Mouse (Mus musculus) myocyte (in vitro differentiated cells): ENCODE measurements around the gene Rpp40.

Experiments
- CEBPB ChIP-seq: IDR thresholded peaks from 2 replicates; pipeline ENCODE4 v1.6.1; 2011; ENCODE audit warnings: mild to moderate bottlenecking, moderate library complexity; ENCODE audit not compliant: poor library complexity, insufficient read depth, severe bottlenecking
- E2F4 ChIP-seq: IDR thresholded peaks from one replicate; pipeline ENCODE4 v1.6.1; 2011; ENCODE audit warnings: mild to moderate bottlenecking, control low read depth, moderate library complexity; ENCODE audit not compliant: insufficient read depth
- MAX ChIP-seq: IDR thresholded peaks from one replicate; pipeline ENCODE4 v1.6.1; 2011; ENCODE audit warnings: low read depth, mild to moderate bottlenecking, control low read depth
- MYOD1 ChIP-seq, 3 experiments: IDR thresholded peaks; one replicate each; pipeline ENCODE4 v1.6.1; 2011; ENCODE audit warnings: control low read depth in 2 of 3, low read depth in 2 of 3, mild to moderate bottlenecking in 2 of 3, moderate library complexity in 1 of 3; ENCODE audit not compliant: insufficient read length in 2 of 3, control insufficient read depth in 1 of 3
- MYOG ChIP-seq, 3 experiments: IDR thresholded peaks; one replicate each; pipeline ENCODE4 v1.6.1; 2011; ENCODE audit warnings: control low read depth in 2 of 3, low read depth in 2 of 3, mild to moderate bottlenecking in 2 of 3; ENCODE audit not compliant: insufficient read length in 2 of 3, control insufficient read depth in 1 of 3, insufficient read depth in 1 of 3
- POLR2A ChIP-seq: IDR thresholded peaks from one replicate; pipeline ENCODE4 v1.6.1; 2011; ENCODE audit warnings: low read depth, mild to moderate bottlenecking, control low read depth, moderate library complexity; ENCODE audit not compliant: insufficient read length
- POLR2AphosphoS2 ChIP-seq: IDR thresholded peaks from one replicate; pipeline ENCODE4 v1.6.1; 2011; ENCODE audit warnings: low read depth, control low read depth; ENCODE audit not compliant: insufficient read length
- REST ChIP-seq: IDR thresholded peaks from one replicate; pipeline ENCODE4 v1.6.1; 2011; ENCODE audit warnings: mild to moderate bottlenecking, control low read depth, moderate library complexity; ENCODE audit not compliant: insufficient read depth, insufficient read length
- SRF ChIP-seq: IDR thresholded peaks from one replicate; pipeline ENCODE4 v1.6.1; 2011; ENCODE audit warnings: low read depth; ENCODE audit not compliant: control insufficient read depth, insufficient read length
- TCF12 ChIP-seq: IDR thresholded peaks from one replicate; pipeline ENCODE4 v1.6.1; 2011; ENCODE audit warnings: mild to moderate bottlenecking, control low read depth; ENCODE audit not compliant: poor library complexity, insufficient read depth, severe bottlenecking
- USF1 ChIP-seq: IDR thresholded peaks from one replicate; pipeline ENCODE4 v1.6.1; 2011; ENCODE audit warnings: low read depth, mild to moderate bottlenecking, control low read depth, moderate library complexity

GRCm38 (mm10) chr13:35860916-35861315 lies 45.2 kb downstream of the Rpp40 start:
- TF ChIP-seq TCF12 (no peak), MAX (no peak), MYOD1 (IDR thresholded peaks at IDR 0.05; ENCODE audit: control insufficient read depth in 1 of 3, insufficient read length in 2 of 3, low read depth in 2 of 3) (no peak), POLR2A (no peak), POLR2AphosphoS2 (no peak), CEBPB (no peak), USF1 (no peak), MYOG (IDR thresholded peaks at IDR 0.05; ENCODE audit: control insufficient read depth in 1 of 3, insufficient read depth in 1 of 3, insufficient read length in 2 of 3, low read depth in 2 of 3) (no peak), REST (no peak), SRF (no peak), E2F4 (no peak)
